Mouse (Mus musculus) left cerebral cortex, adult 6 months (tissue): Measurements from ENCODE around the gene Zranb2. TPM values are rescaled to one million over a fixed set of nuclear protein-coding genes. Genes with fewer than 3 reads are reported as not detected.

ENCODE experiments used
- long read RNA-seq, 2 experiments: library from polyadenylated mRNA; unstranded; transcript quantifications; one replicate each; pipeline ENCODE4 v2.0.0; 2019 to 2020
- polyA plus RNA-seq: library from polyadenylated mRNA; unstranded; fragments of <200 nt; fragmentation: Nextera tagmentation; gene quantifications from 2 replicates; pipeline ENCODE4 v1.2.3, GENCODE M21; 2021

The Zranb2 gene
- 111 and 155 TPM in 2 replicates for polyA plus RNA-seq
- long read RNA-seq, experiment 1, transcript Zranb2-206 (9 exons, 2,542 nt) = minor isoform, 12 of 1,171 reads
- long read RNA-seq, experiment 1, transcript Zranb2-202 (11 exons, 2,737 nt) = minor isoform, 24 of 1,171 reads
- long read RNA-seq, experiment 1, transcript Zranb2-203 (10 exons, 2,924 nt) = major isoform, 846 of 1,171 reads
- long read RNA-seq, experiment 1, partial matches to known transcripts = 86 of 1,171 reads
- long read RNA-seq, experiment 1, other reads (novel, unspliced or antisense) = 203 of 1,171 reads
- long read RNA-seq, experiment 2, transcript Zranb2-203 (10 exons, 2,924 nt) = major isoform, 67 of 253 reads
- long read RNA-seq, experiment 2, transcript Zranb2-202 (11 exons, 2,737 nt) = minor isoform, 5 of 253 reads
- long read RNA-seq, experiment 2, partial matches to known transcripts = 169 of 253 reads
- long read RNA-seq, experiment 2, other reads (novel, unspliced or antisense) = 10 of 253 reads

DNA sequence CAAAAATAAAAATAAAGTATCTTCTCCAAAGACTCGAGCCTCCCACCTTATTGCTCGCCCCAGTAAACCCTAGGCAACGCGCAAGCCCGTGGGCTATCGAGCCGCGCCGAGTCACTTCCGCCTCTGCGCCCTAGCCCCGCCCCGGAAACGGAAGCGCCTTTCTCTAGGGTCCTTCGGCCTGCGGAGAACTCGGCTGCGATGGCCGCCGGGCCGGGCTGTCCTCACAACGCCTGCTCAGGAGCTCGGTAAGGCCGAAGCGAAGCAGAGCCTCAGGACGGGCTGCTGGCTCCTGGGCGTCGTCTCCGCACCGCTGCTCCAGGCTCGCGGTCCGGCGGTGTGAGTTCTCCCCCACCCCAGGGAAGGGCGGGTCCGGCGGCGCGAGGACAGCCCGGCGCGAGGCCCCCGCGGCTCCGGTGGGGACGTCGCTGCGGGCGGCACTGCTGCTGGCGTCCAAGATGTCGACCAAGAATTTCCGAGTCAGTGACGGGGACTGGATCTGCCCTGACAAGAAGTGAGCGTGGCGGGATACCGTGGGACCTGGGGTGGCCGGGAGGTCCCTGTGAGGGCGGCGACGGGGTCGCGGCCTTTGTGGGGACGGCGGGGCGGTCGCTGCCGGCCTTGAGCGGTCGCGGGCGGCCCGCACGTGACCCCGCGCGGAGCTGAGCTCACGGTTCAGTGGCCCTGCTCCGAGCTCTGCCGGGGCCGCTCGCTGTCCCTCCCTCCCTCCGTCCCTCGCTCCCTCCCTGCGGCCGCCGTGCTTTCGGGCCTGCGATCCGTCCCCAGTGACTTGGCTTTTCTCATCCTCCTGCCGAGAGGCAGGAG, at the start of gene Zranb2:
TSS of gene Zranb2 (plus strand) at position 197 of the 822 bp plus-strand sequence.

DNA sequence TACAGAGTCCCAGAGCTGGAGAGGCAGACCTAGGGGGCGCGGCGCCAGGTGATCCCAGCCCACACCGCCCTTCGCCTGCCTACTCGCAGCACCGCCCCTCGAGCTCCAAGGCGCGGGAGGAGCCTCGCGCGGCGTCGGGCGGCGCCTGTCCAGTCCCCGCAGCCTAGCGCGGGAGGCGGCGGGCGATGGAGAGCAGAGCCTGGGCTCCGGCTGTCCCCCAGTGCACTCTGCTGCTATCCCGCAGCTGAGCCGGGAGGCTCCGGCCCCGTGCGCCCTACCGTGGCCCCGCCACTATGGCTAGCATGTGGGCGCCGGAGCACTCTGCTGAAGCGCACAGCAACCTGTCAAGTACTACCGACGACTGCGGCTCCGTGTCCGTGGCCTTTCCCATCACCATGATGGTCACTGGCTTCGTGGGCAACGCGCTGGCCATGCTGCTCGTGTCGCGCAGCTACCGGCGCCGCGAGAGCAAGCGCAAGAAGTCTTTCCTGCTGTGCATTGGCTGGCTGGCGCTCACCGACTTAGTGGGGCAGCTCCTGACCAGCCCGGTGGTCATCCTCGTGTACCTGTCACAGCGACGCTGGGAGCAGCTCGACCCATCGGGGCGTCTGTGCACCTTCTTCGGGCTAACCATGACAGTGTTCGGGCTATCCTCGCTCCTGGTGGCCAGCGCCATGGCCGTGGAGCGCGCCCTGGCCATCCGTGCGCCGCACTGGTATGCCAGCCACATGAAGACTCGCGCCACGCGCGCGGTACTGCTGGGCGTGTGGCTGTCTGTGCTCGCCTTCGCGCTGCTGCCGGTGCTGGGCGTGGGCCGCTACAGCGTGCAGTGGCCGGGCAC, 33.0 kb downstream of the Zranb2 start, which contains the start of gene Ptger3:
TSS of gene Ptger3 (plus strand) at position 168 of the 841 bp plus-strand sequence.

Other genes with a start within 250 kb of the Zranb2 start
- gene Ptger3, start 32.7 kb downstream of the Zranb2 start, polyA plus RNA-seq = 2.0 and 2.7 TPM in 2 replicates